Mouse (Mus musculus) spleen, adult 2 months (tissue): ENCODE data around the gene Wif1.

Experiments
- CTCF ChIP-seq: fragments of 200-500 bp; IDR thresholded peaks from 2 replicates; pipeline ENCODE4 v1.5.1; 2011; ENCODE audit warnings: mild to moderate bottlenecking, inconsistent platforms; ENCODE audit not compliant: insufficient read depth, insufficient read length, insufficient replicate concordance; ENCODE audit errors: extremely low read depth
- POLR2A ChIP-seq: fragments of 200-500 bp; IDR thresholded peaks from 2 replicates; pipeline ENCODE4 v1.6.1; 2011; ENCODE audit warnings: low read depth, low read length, inconsistent platforms

- TF ChIP-seq CTCF (no peak), POLR2A (no peak)
Measured at GRCm38 (mm10) chr10:121068003-121068402, 34.2 kb downstream of the Wif1 start.
